Mouse (Mus musculus): ENCODE data around the gene Ttc7b. TPM values are rescaled to one million over a fixed set of nuclear protein-coding genes. Genes with fewer than 3 reads are reported as not detected.

The Ttc7b gene
- total RNA-seq, 2 experiments from 2014 or later: 16.9 to 26.2 TPM

- no peak for ATAC-seq (ENCODE audit: poor library complexity, severe bottlenecking)
Measured at GRCm38 (mm10) chr12:100491967-100492611, 28.5 kb downstream of the Ttc7b start.

- no peak for ATAC-seq (ENCODE audit: poor library complexity, severe bottlenecking)
Measured at GRCm38 (mm10) chr12:100489799-100490198, 30.8 kb downstream of the Ttc7b start.

GRCm38 (mm10) chr12:100488368-100488767 lies 32.3 kb downstream of the Ttc7b start:
- no peak for ATAC-seq (ENCODE audit: poor library complexity, severe bottlenecking)

GRCm38 (mm10) chr12:100486232-100486631 lies 34.4 kb downstream of the Ttc7b start:
- no peak for ATAC-seq (ENCODE audit: poor library complexity, severe bottlenecking)

- ATAC-seq (ENCODE audit: poor library complexity, severe bottlenecking): no peak
Measured at GRCm38 (mm10) chr12:100483054-100483453, 37.6 kb downstream of the Ttc7b start.

GRCm38 (mm10) chr12:100482255-100482654 lies 38.4 kb downstream of the Ttc7b start:
- ATAC-seq (ENCODE audit: poor library complexity, severe bottlenecking): no peak

GRCm38 (mm10) chr12:100481443-100482026 lies 39.1 kb downstream of the Ttc7b start:
- ATAC-seq (ENCODE audit: poor library complexity, severe bottlenecking): no peak

- peak; percentile 89 for ATAC-seq (ENCODE audit: poor library complexity, severe bottlenecking)
Measured at GRCm38 (mm10) chr12:100480642-100481442, 39.8 kb downstream of the Ttc7b start.

GRCm38 (mm10) chr12:100479892-100480621 lies 40.6 kb downstream of the Ttc7b start:
- peak; percentile 78 for ATAC-seq (ENCODE audit: poor library complexity, severe bottlenecking)

- no peak for ATAC-seq (ENCODE audit: poor library complexity, severe bottlenecking)
Measured at GRCm38 (mm10) chr12:100479270-100479869, 41.3 kb downstream of the Ttc7b start.

GRCm38 (mm10) chr12:100478615-100479014 lies 42.0 kb downstream of the Ttc7b start:
- ATAC-seq (ENCODE audit: poor library complexity, severe bottlenecking): no peak

GRCm38 (mm10) chr12:100478151-100478550 lies 42.5 kb downstream of the Ttc7b start:
- ATAC-seq (ENCODE audit: poor library complexity, severe bottlenecking): no peak

- 0 out of 2 replicates have a peak, but pooled peaks have one; percentile 31 for ATAC-seq (ENCODE audit: poor library complexity, severe bottlenecking)
Measured at GRCm38 (mm10) chr12:100477474-100477873, 43.2 kb downstream of the Ttc7b start.

GRCm38 (mm10) chr12:100476351-100476750 lies 44.3 kb downstream of the Ttc7b start:
- no peak for ATAC-seq (ENCODE audit: poor library complexity, severe bottlenecking)

GRCm38 (mm10) chr12:100475489-100475888 lies 45.1 kb downstream of the Ttc7b start:
- no peak for ATAC-seq (ENCODE audit: poor library complexity, severe bottlenecking)

GRCm38 (mm10) chr12:100474661-100475321 lies 45.8 kb downstream of the Ttc7b start:
- ATAC-seq (ENCODE audit: poor library complexity, severe bottlenecking): no peak

- no peak for ATAC-seq (ENCODE audit: poor library complexity, severe bottlenecking)
Measured at GRCm38 (mm10) chr12:100470295-100470694, 50.3 kb downstream of the Ttc7b start.

- no peak for ATAC-seq (ENCODE audit: poor library complexity, severe bottlenecking)
Measured at GRCm38 (mm10) chr12:100469503-100470293, 50.9 kb downstream of the Ttc7b start.

GRCm38 (mm10) chr12:100465101-100465715 lies 55.4 kb downstream of the Ttc7b start:
- no peak; the same call in 1 of the 2 replicates for ATAC-seq (ENCODE audit: poor library complexity, severe bottlenecking)

Measured in megakaryocyte, adult 5-6 weeks (primary cell).